Comparison of ENCODE assay signal across 24 mouse cellular contexts in the genomic region with DNA sequence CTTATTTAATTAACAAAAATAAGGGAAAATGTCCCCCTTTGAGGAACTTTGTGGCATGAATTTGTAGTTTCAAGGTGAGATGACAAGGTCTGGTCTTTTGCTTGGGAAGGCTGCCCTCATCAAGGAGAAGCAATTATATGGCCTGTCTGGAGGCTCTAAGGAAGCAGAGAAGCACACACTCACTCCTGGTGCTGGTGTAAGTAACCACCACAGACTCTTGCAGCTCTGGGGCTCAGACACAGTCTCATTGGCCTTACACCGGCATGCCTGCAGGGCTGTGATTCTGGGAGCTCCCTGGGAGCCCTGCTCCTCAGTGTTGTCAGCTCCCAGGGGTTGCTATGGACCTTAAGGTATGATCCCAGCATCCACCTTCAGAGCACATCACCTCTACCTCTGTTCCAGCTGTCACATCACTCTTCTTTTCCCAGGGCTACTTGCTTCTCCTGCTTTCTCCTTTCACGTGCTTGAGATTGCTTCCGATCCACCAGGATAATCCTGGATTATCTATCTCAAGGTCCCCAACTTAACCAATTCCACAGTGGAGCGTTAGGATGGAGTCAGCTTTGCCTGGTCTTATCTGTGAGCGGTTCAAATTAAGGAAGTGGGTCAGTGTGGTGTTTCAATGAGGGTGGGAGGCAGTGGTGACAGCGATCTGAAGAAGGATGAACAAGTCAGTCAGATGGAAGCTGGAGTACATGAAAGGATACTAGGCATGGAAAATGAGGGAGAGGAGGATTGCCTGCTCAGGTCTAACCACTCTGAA.
"Had no signal": no experiment of that assay in that cellular context is flagged by ENCODE, and none has a peak within 500 bp of the region (broad histone marks: within the 10 kb centered on the region; RNA-seq: fewer than 3 reads in every experiment).

No protein-coding gene starts in this region.

- DNase-seq: gastrocnemius, adult 2 months; gastrocnemius, postnatal 10 days; gastrocnemius, postnatal 25 days; heart, postnatal 10 days; kidney, adult 11 months; kidney, adult 2 months; kidney, adult 9 months; kidney, postnatal 14 days; kidney, postnatal 36 days; layer of hippocampus, adult 9-11 months; layer of hippocampus, postnatal 36 days; left cerebral cortex, postnatal 4 days had no signal

- H3K4me3 ChIP-seq: gastrocnemius, adult 2 months; heart, embryonic 10.5 days; heart, embryonic 12.5 days; hindbrain, embryonic 13.5 days; intestine, embryonic 15.5 days; kidney, embryonic 15.5 days; limb, embryonic 13.5 days; limb, embryonic 15.5 days; liver, embryonic 12.5 days had no signal

- H3K27ac ChIP-seq: gastrocnemius, adult 2 months; heart, embryonic 10.5 days; hindbrain, embryonic 13.5 days; intestine, embryonic 15.5 days; kidney, embryonic 15.5 days; kidney, postnatal 0 days; limb, embryonic 13.5 days; limb, embryonic 15.5 days; liver, embryonic 12.5 days had no signal

- ATAC-seq: forebrain, embryonic 16.5 days; hindbrain, embryonic 16.5 days; inflammation-experienced regulatory T-cells, adult 6 months; intestine, embryonic 15.5 days; liver, embryonic 12.5 days had no signal

- H3K27me3 ChIP-seq: heart, embryonic 12.5 days; hindbrain, embryonic 13.5 days; intestine, embryonic 15.5 days; kidney, embryonic 15.5 days; limb, embryonic 13.5 days; limb, embryonic 15.5 days; liver, embryonic 12.5 days had no signal

- H3K4me1 ChIP-seq: heart, embryonic 10.5 days; heart, embryonic 12.5 days; hindbrain, embryonic 13.5 days; intestine, embryonic 15.5 days; kidney, embryonic 15.5 days; limb, embryonic 13.5 days; limb, embryonic 15.5 days; liver, embryonic 12.5 days had no signal

- H3K4me2 ChIP-seq: heart, embryonic 12.5 days; hindbrain, embryonic 13.5 days; intestine, embryonic 15.5 days; kidney, embryonic 15.5 days; limb, embryonic 13.5 days; limb, embryonic 15.5 days; liver, embryonic 12.5 days had no signal

- H3K9me3 ChIP-seq: heart, embryonic 10.5 days; heart, embryonic 12.5 days; hindbrain, embryonic 13.5 days; intestine, embryonic 15.5 days; kidney, embryonic 15.5 days; limb, embryonic 13.5 days; limb, embryonic 15.5 days; liver, embryonic 12.5 days had no signal

- H3K36me3 ChIP-seq: heart, embryonic 10.5 days; heart, embryonic 12.5 days; hindbrain, embryonic 13.5 days; intestine, embryonic 15.5 days; kidney, embryonic 15.5 days; limb, embryonic 13.5 days; limb, embryonic 15.5 days; liver, embryonic 12.5 days had no signal

- H3K9ac ChIP-seq: heart, embryonic 12.5 days; hindbrain, embryonic 13.5 days; intestine, embryonic 15.5 days; kidney, embryonic 15.5 days; limb, embryonic 13.5 days; limb, embryonic 15.5 days; liver, embryonic 12.5 days had no signal
